Mouse (Mus musculus) v-Abl transformed pro-B cells (cell line): ENCODE data around the gene Gpr4.

Experiments
- in situ Hi-C, 2 experiments: fragments of 400-800 bp; cut with MboI; formaldehyde crosslinking; loops; one replicate each; pipeline ENCODE4 v1.15.1; 2025; ENCODE audit not compliant: unreplicated experiment in 2 of 2

The Gpr4 gene

GRCm38 (mm10) chr7:19226817-19227797, 14.8 kb downstream of the Gpr4 start:
- in situ Hi-C loops = no loop called here

DNA sequence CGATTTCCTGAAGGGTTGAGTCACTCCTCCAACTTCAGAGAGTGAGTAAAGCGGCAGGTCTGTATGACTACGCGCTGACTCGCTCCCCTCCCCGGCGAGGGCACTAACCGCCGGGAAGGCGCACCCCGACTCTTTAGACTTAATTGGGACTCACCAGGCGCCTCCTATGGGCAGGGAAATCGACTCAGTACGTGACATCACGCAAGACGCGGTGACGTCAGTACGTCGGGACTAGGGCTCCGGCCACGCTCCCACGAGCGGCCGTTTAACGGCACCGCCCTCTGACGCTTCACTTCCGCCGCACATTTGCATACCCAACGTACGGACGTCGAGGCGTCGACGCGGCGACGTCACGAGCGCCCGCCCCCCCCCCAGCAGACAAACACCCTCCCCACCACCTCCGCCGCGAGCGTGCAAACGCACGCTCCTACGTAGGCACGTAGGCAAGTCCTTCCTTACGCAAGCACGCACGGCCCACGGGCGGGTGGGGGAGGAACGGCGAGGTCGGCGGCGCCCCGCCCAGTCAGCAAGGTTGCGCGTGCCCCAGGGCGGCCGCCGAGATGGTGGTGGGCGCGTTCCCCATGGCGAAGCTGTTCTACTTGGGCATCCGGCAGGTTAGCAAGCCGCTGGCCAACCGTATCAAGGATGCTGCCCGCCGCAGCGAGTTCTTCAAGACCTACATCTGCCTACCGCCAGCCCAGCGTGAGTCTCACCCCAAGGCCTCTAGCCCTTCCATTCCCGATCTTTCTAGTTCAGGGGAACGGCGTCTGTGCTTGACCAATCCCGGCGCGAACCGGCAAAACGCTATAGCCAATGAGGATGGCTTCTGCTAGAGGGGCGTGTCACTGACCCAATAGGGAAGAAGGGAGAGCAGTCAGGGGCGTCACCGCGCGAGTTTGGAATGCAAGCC, 15.8 kb downstream of the Gpr4 start, which contains the start of gene Opa3:
Opa3 (plus strand) TSS at position 452 of the 910 bp plus-strand sequence.
- in situ Hi-C loops = no loop called here

DNA sequence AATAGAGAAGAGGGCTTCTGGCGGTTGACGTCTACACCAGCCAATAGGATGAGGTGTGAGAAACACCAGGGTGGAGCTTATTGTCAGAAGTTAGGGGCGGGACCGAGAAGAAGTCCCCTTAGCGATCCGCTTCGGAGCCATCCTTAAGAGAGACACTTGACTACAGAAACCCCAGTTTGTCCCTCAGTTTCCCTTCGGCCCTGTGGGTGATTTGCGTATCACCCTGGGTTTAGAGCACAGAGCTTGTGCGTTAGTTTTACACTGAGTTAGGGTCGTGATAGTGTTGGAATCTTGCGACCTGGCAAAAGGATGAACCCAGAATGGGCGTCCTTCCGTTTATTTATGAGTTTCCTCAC, 16.4 kb downstream of the Gpr4 start:
- in situ Hi-C loops = no loop called here

- in situ Hi-C loops = no loop called here
Measured at GRCm38 (mm10) chr7:19229404-19229803, 17.1 kb downstream of the Gpr4 start.

DNA sequence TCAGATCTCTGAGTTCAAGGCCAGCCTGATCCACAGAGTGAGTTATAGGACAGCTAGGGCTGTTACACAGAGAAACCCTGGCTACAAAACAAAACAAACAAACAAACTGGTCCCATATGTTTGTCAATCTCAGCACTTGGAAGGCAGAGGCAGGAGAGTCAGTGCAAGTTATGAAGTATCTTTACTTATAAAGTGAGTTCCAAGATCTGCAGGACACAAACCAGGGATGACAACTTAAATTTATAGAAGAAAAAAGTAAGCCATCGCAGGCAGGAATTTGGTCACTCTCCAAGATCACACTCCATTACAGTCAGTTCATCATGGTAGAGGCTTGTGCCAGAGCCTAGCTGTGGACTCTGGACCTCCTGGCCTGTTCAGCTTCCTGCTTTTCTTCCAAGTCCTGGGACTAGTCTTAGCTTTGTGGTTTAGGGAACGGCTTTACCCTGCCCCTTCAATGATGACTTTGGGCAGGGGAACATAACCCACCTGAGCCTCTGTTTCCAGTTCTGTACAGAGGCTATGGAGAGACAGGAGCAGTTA, 17.8 kb downstream of the Gpr4 start:
- in situ Hi-C loops = loop anchor here in 1 of 2 experiments (5.0 kb wide), 1 partner anchor 48 kb away; no protein-coding TSS in a partner anchor

- in situ Hi-C loops = loop anchor here in 1 of 2 experiments (5.0 kb wide), 1 partner anchor 49 kb away; no protein-coding TSS in a partner anchor
Measured at GRCm38 (mm10) chr7:19230899-19231298, 18.6 kb downstream of the Gpr4 start.

- in situ Hi-C loops = loop anchor here in 1 of 2 experiments (5.0 kb wide), 1 partner anchor 50 kb away; no protein-coding TSS in a partner anchor
Measured at GRCm38 (mm10) chr7:19231849-19232248, 19.5 kb downstream of the Gpr4 start.

- in situ Hi-C loops = loop anchor here (5.0 kb wide), 2 partner anchors 48 to 52 kb away; partner anchors contain the start of genes Ppm1n (in 1 of the 2) and Rtn2 (in 1 of the 2)
Measured at GRCm38 (mm10) chr7:19234652-19235051, 22.3 kb downstream of the Gpr4 start.

DNA sequence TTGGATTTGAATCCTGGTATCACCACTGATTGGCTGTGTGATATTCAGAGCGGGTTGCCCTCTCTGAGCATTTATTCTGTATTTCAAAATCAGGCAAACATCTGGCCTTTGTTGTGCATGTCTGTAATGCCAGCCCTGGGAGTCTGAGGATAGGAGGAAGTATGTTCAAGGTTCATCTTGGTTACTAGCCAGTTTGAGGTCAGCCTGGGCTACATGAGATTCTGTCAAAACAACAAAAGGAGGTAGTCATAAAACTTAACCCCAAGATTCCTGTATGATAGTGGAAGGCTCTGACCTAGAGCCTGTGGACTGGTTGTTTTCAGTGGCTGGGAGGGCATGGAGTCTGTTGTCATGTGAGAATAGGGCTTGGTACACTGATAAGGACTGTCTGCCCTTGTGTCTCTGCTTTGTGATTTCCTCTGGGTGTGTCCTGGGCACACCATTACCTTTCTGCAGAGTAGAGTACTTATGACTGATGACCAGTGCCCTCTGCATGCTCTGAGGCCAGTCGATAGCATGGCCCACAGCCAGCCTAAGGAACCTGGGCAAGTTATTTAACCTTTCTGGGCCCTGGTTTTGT, 22.8 kb downstream of the Gpr4 start:
- in situ Hi-C loops = loop anchor here in 1 of 2 experiments (5.0 kb wide), 1 partner anchor 47 kb away; the partner anchor contains the start of genes Ppm1n and Rtn2

GRCm38 (mm10) chr7:19236411-19236810, 24.1 kb downstream of the Gpr4 start:
- in situ Hi-C loops = loop anchor here in 1 of 2 experiments (5.0 kb wide), 1 partner anchor 46 kb away; the partner anchor contains the start of genes Ppm1n and Rtn2

GRCm38 (mm10) chr7:19238344-19238743, 26.0 kb downstream of the Gpr4 start:
- in situ Hi-C loops = loop anchor here in 1 of 2 experiments (5.0 kb wide), 1 partner anchor 44 kb away; the partner anchor contains the start of genes Ppm1n and Rtn2

DNA sequence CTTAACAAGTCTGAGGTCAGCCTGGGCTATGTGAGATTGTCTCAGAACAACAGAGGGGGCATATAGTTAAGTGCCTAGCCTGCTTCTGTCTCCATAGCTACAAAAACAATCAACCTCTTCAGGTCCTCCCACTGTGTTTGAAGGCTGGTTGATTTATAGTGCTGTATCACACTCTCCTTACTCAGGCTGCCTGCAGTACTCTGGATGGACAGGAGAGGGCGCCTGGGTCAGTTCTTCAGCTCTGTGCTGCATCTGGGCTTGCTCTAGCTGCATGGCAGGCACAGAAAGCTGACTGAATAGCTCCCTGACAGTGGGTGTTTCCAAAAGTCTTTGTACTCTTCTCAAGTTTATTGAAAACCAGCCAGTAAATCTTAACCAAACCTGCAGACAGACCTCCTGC, 27.1 kb downstream of the Gpr4 start:
- in situ Hi-C loops = loop anchor here in 1 of 2 experiments (5.0 kb wide), 1 partner anchor 43 kb away; the partner anchor contains the start of genes Ppm1n and Rtn2

GRCm38 (mm10) chr7:19239986-19240385, 27.6 kb downstream of the Gpr4 start:
- in situ Hi-C loops = loop anchor here (5.0 kb wide), 1 partner anchor 42 kb away; the partner anchor contains the start of genes Ppm1n (in 2 of the 2) and Rtn2 (in 2 of the 2)

DNA sequence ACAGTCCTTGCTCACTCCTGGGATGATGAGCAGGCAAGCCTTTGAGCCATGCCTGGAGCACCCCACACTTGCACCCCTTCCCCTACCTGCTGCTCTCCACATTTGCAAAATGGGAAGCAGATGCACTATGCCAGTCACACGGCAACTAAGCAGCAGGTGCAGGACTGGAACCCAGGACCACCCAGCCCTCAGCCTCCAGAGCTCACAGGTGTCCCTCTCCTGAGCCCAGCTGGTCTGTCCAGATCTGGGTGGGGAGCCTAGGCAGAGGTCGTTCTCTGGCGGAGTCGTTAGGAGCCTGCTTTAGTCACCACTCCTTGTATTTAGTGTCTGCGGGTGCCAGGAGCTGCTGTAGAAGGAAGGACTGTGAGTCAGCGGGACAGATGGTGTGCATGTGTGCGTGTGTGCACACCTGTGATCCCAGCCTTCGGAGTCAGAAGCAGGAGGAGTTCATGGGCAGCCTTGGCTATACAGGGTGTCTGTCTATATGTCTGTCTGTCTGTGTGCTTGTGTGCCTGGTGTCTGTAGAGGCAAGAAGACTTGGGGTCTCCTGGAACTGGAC, 28.6 kb downstream of the Gpr4 start:
- in situ Hi-C loops = loop anchor here in 1 of 2 experiments (5.0 kb wide), 1 partner anchor 41 kb away; the partner anchor contains the start of genes Ppm1n and Rtn2

DNA sequence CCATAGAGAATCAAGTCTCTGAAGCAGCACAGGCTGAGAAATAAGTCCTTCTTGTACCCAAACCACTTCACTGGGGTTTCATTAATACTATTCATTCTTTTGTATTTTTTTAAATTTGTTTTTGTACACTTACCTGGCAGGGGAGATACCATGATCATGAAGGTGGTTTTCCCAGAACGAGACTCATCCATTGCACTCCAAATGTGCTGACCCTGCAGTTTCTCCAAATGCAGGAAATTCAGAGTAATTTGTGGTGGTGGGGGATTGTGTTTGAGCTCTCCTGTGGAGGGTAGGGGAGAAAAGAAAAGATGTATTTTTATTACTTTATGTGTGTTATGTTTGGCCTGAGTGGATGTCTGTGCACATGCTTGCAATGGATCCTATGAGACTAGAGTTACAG, 29.7 kb downstream of the Gpr4 start:
- in situ Hi-C loops = loop anchor here in 1 of 2 experiments (5.0 kb wide), 1 partner anchor 40 kb away; the partner anchor contains the start of genes Ppm1n and Rtn2

DNA sequence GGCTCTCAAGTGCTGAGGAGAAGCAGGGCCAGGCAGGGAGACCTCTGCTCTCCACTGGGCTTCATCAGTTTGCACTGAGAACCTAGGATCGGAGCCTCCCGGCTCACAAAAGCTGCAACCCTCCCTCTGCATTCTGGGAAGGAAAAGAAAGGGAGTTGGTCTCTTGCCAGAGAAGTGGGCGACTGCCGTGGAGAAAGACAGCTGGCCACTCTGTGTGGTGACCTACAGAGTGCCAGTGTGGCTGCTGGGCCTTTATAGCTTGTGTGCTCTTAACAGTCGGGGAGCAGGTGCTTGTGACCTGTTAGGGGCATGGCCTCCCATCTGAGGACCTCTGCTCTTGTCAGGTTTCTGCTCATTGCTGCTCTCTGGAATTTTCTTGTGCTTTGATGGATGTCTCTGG, 31.5 kb downstream of the Gpr4 start:
- in situ Hi-C loops = loop anchor here in 1 of 2 experiments (5.0 kb wide), 1 partner anchor 38 kb away; the partner anchor contains the start of genes Ppm1n and Rtn2

- in situ Hi-C loops = no loop called here
Measured at GRCm38 (mm10) chr7:19245083-19245482, 32.7 kb downstream of the Gpr4 start.

GRCm38 (mm10) chr7:19246855-19247254, 34.5 kb downstream of the Gpr4 start:
- in situ Hi-C loops = no loop called here

DNA sequence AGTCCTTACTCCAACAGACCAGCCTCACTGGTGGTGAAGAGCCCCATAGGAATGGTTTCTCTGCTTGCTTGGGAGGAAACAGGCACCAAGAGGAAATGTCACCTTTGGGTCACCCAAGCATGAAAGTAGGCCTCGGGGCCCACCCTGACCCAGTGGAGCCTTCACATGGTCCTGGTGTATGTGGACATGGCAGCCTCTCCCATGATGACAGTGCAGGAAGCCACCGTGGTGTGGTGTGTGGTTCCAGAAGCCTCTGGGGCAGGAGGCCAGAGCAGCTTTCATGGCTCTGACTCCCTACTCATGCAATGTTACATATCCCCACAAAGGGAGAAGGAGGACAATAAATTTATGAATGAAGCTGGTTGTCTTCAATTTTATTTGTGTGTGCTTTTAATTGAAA, 35.2 kb downstream of the Gpr4 start:
- in situ Hi-C loops = no loop called here
